Mouse (Mus musculus) G1E (cell line): Measurements from ENCODE around the gene Col4a3. TPM values are rescaled to one million over a fixed set of nuclear protein-coding genes. Genes with fewer than 3 reads are reported as not detected.

Source experiments
- ATAC-seq: 2 replicates; pipeline ENCODE4 v1.8.0; 2016; ENCODE audit warnings: mild to moderate bottlenecking; ENCODE audit not compliant: insufficient number of reproducible peaks, poor library complexity, low FRiP score, severe bottlenecking; ENCODE audit errors: extremely low read depth
- DNase-seq: peaks from one replicate; pipeline ENCODE4 v3.0.0; 2012; ENCODE audit warnings: low spot score
- H3K27me3 ChIP-seq: 2 replicates; pipeline ENCODE4 v1.6.1; 2012; ENCODE audit warnings: mild to moderate bottlenecking, low read length, inconsistent platforms; ENCODE audit not compliant: insufficient read depth
- H3K36me3 ChIP-seq: replicated peaks from 2 replicates; pipeline ENCODE3; 2012; ENCODE audit warnings: mild to moderate bottlenecking, inconsistent platforms
- H3K4me1 ChIP-seq: 2 replicates; pipeline ENCODE4 v1.6.1; 2012; ENCODE audit warnings: low read depth, low read length, inconsistent platforms, mixed read lengths; ENCODE audit not compliant: insufficient read depth
- H3K4me3 ChIP-seq: 2 replicates; pipeline ENCODE4 v1.5.1; 2012; ENCODE audit warnings: low read depth, mild to moderate bottlenecking, inconsistent platforms, low read length, moderate library complexity, mixed read lengths
- H3K9me3 ChIP-seq: replicated peaks from 2 replicates; pipeline ENCODE4 v1.6.1; 2012; ENCODE audit warnings: inconsistent platforms
- CTCF ChIP-seq: IDR thresholded peaks from 2 replicates; pipeline ENCODE4 v1.5.1; 2012; ENCODE audit warnings: low read depth, low read length, inconsistent platforms, mixed read lengths
- GATA1 ChIP-seq: IDR thresholded peaks from 2 replicates; pipeline ENCODE4 v1.6.1; 2012; ENCODE audit warnings: borderline replicate concordance, low read length, inconsistent platforms, mixed read lengths
- GATA2 ChIP-seq: IDR thresholded peaks from 2 replicates; pipeline ENCODE4 v1.6.1; 2012; ENCODE audit warnings: low read depth, low read length, inconsistent platforms, borderline replicate concordance
- POLR2AphosphoS5 ChIP-seq: IDR thresholded peaks from 2 replicates; pipeline ENCODE4 v1.6.1; 2012; ENCODE audit warnings: low read depth, low read length, inconsistent platforms; ENCODE audit not compliant: insufficient replicate concordance
- TAL1 ChIP-seq: conservative IDR thresholded peaks from 2 replicates; pipeline ENCODE4 v1.6.1; 2012; ENCODE audit warnings: low read depth, low read length, inconsistent platforms, mixed read lengths
- polyA plus RNA-seq: library from polyadenylated mRNA; stranded (reverse); fragments of >175 nt; gene quantifications from 2 replicates; pipeline ENCODE4 v1.2.3, GENCODE M21; 2012
- total RNA-seq, 2 experiments: library from RNA; stranded (forward) in 1 of 2; stranded (reverse) in 1 of 2; fragments of 200-1000 nt in 1 of 2; fragments of >200 nt in 1 of 2; fragmentation: Nextera tagmentation in 1 of 2; gene quantifications; 2 replicates each; pipeline ENCODE4 v1.2.3; 2014 to 2017

The Col4a3 gene
- total and polyA plus RNA-seq, 3 experiments: 6.1 to 21.2 (median 6.4) TPM

GRCm38 (mm10) chr1:82603198-82603950, 16.7 kb downstream of the Col4a3 start:
- no peak for DNase-seq

GRCm38 (mm10) chr1:82605347-82605746, 18.6 kb downstream of the Col4a3 start:
- H3K9me3 ChIP-seq: no peaks in the 10 kb centered on the region
- peaks cover 57% of the 10 kb centered on the region for H3K27me3 ChIP-seq
- no peaks in the 10 kb centered on the region for H3K36me3 ChIP-seq
- TF ChIP-seq POLR2AphosphoS5: no peak
- TF ChIP-seq GATA2: no peak
- DNase-seq (no peak), ATAC-seq (no peak; the same call in 1 of the 2 replicates)
- H3K4me1 ChIP-seq: no peaks in the 10 kb centered on the region
- H3K4me3 ChIP-seq: no peak overlapping the region

More at GRCm38 (mm10) chr1:82603198-82603950, 16.7 kb downstream of the Col4a3 start:
- ATAC-seq: no peak
- no peaks in the 10 kb centered on the region for H3K36me3 ChIP-seq
- TF ChIP-seq CTCF (no peak), GATA1 (no peak), GATA2 (no peak)
- no peaks in the 10 kb centered on the region for H3K9me3 ChIP-seq
- no peak overlapping the region for H3K4me3 ChIP-seq
- H3K4me1 ChIP-seq: no peaks in the 10 kb centered on the region
- H3K27me3 ChIP-seq: peaks cover 55% of the 10 kb centered on the region

- H3K4me3 ChIP-seq: no peak overlapping the region
- H3K36me3 ChIP-seq: no peaks in the 10 kb centered on the region
- ATAC-seq: no peak
- TF ChIP-seq TAL1 (no peak), GATA1 (no peak), CTCF (no peak), POLR2AphosphoS5 (no peak)
- no peaks in the 10 kb centered on the region for H3K4me1 ChIP-seq
- DNase-seq: no peak
- peaks cover 56% of the 10 kb centered on the region for H3K27me3 ChIP-seq
- no peaks in the 10 kb centered on the region for H3K9me3 ChIP-seq
Measured at GRCm38 (mm10) chr1:82605856-82606255, 19.1 kb downstream of the Col4a3 start.

- Histone ChIP-seq H3K36me3 (no peaks in the 10 kb centered on the region), H3K4me3 (no peak overlapping the region), H3K27me3 (peaks cover 44% of the 10 kb centered on the region), H3K9me3 (no peaks in the 10 kb centered on the region), H3K4me1 (no peaks in the 10 kb centered on the region)
- DNase-seq (no peak), ATAC-seq (no peak)
- TF ChIP-seq CTCF (no peak), GATA2 (no peak), GATA1 (no peak), POLR2AphosphoS5 (no peak), TAL1 (no peak)
Measured at GRCm38 (mm10) chr1:82608646-82609262, 22.0 kb downstream of the Col4a3 start.

GRCm38 (mm10) chr1:82612061-82612660, 25.4 kb downstream of the Col4a3 start:
- ATAC-seq (no peak), DNase-seq (no peak)
- no peak overlapping the region for H3K4me3 ChIP-seq
- H3K9me3 ChIP-seq: no peaks in the 10 kb centered on the region
- peaks cover 33% of the 10 kb centered on the region for H3K27me3 ChIP-seq
- no peaks in the 10 kb centered on the region for H3K36me3 ChIP-seq
- H3K4me1 ChIP-seq: 0 out of 2 replicates have a peak, but pooled peaks cover 6% of the 10 kb centered on the region
- TF ChIP-seq CTCF (no peak), POLR2AphosphoS5 (no peak), GATA2 (no peak), GATA1 (no peak), TAL1 (no peak)

GRCm38 (mm10) chr1:82618001-82618400, 31.3 kb downstream of the Col4a3 start:
- Histone ChIP-seq H3K36me3 (no peaks in the 10 kb centered on the region), H3K4me1 (0 out of 2 replicates have a peak, but pooled peaks cover 6% of the 10 kb centered on the region), H3K4me3 (no peak overlapping the region), H3K9me3 (no peaks in the 10 kb centered on the region), H3K27me3 (peaks cover 40% of the 10 kb centered on the region)
- TF ChIP-seq GATA2 (no peak), POLR2AphosphoS5 (no peak), TAL1 (no peak), CTCF (no peak), GATA1 (no peak)
- ATAC-seq (no peak), DNase-seq (no peak)
